Mouse (Mus musculus): ENCODE data around the gene Synpo2.

DNA sequence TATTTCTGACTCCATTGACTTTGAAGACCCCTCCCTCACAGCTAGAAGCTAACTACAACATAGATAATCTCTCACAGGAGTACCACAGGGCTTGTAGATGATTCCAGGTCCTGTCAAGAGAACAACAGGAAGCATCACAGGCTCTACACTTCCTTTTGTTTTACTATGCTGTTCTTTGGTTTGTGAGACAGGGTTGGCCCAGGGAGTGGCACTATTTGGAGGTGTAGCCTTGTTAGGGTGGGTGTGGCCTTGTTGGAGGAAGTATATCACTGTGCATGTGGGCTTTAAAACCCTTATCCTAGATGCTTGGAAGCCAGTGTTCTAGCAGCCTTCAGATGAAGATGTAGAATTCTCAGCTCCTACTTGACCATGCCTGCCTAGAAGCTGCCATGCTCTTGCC is 160.9 kb downstream of the Synpo2 start:
- TF ChIP-seq CTCF (IDR thresholded peaks at IDR 0.05; ENCODE audit: borderline replicate concordance, extremely low read depth, insufficient read depth, insufficient read length) (no peak), POLR2A (IDR thresholded peaks at IDR 0.05; ENCODE audit: borderline replicate concordance, extremely low read depth, insufficient read depth, insufficient read length, poor library complexity, severe bottlenecking) (no peak)

All from brain, embryonic 14.5 days (tissue).